Mouse (Mus musculus) CH12.LX (cell line): ENCODE measurements around the gene Zfp628. TPM values are rescaled to one million over a fixed set of nuclear protein-coding genes. Genes with fewer than 3 reads are reported as not detected.

ENCODE experiments used
- DNase-seq: peaks from one replicate; pipeline ENCODE4 v3.0.0-alpha.2; 2013; ENCODE audit errors: extremely low read depth
- H3K27ac ChIP-seq: 2 replicates; pipeline ENCODE4 v1.5.1; 2012; ENCODE audit warnings: low read depth, mild to moderate bottlenecking, control low read depth, moderate library complexity; ENCODE audit not compliant: insufficient read depth
- H3K27me3 ChIP-seq: replicated peaks from 2 replicates; pipeline ENCODE3; 2012; ENCODE audit warnings: inconsistent platforms
- H3K36me3 ChIP-seq, 2 experiments: replicated peaks in 1 of 2; 2 replicates each; pipeline versions ENCODE3 to v1.6.1; 2012; ENCODE audit warnings: inconsistent platforms in 1 of 2, low read length in 1 of 2, mild to moderate bottlenecking in 1 of 2, mixed read lengths in 1 of 2, moderate library complexity in 1 of 2; ENCODE audit not compliant: control insufficient read depth in 1 of 2, insufficient read depth in 1 of 2
- H3K4me1 ChIP-seq, 2 experiments: 2 replicates each; pipeline ENCODE4 v1.6.1; 2012; ENCODE audit warnings: inconsistent platforms in 1 of 2, moderate library complexity in 1 of 2; ENCODE audit not compliant: insufficient read depth in 2 of 2, control insufficient read depth in 1 of 2
- H3K4me2 ChIP-seq: 2 replicates; pipeline ENCODE4 v1.6.1; 2012; ENCODE audit warnings: low read depth, mild to moderate bottlenecking, control low read depth; ENCODE audit not compliant: poor library complexity, insufficient read depth, severe bottlenecking
- H3K4me3 ChIP-seq, 3 experiments: fragments of 150-350 bp in 1 of 3; sonication (generic) in 1 of 3; replicated peaks in 1 of 3; 2 replicates each; pipeline versions ENCODE3 to v1.5.1; 2011 to 2012; ENCODE audit warnings: low read depth in 2 of 3, low read length in 2 of 3, mild to moderate bottlenecking in 2 of 3, moderate library complexity in 2 of 3, control low read depth in 1 of 3, improper control_type of control experiment in 1 of 3, inconsistent platforms in 1 of 3, mixed read lengths in 1 of 3; ENCODE audit not compliant: poor library complexity in 1 of 3
- H3K79me2 ChIP-seq: replicated peaks from 2 replicates; pipeline ENCODE4 v1.6.1; 2012; ENCODE audit warnings: mild to moderate bottlenecking, moderate library complexity; ENCODE audit not compliant: control insufficient read depth, poor library complexity, insufficient read depth, severe bottlenecking; ENCODE audit errors: extremely low read depth
- H3K9ac ChIP-seq: 2 replicates; pipeline ENCODE4 v1.6.1; 2012; ENCODE audit warnings: low read depth, mild to moderate bottlenecking, control low read depth, moderate library complexity; ENCODE audit not compliant: insufficient read depth
- H3K9me3 ChIP-seq: replicated peaks from 2 replicates; pipeline ENCODE3; 2012; ENCODE audit warnings: low read length, inconsistent platforms, mixed read lengths
- CHD1 ChIP-seq: IDR thresholded peaks from 2 replicates; pipeline ENCODE4 v1.6.1; 2012; ENCODE audit warnings: low read depth, low read length, improper control_type of control experiment, inconsistent platforms
- CHD2 ChIP-seq: IDR thresholded peaks from 2 replicates; pipeline ENCODE4 v1.6.1; 2011; ENCODE audit warnings: low read length, improper control_type of control experiment
- CTCF ChIP-seq, 2 experiments: IDR thresholded peaks in 1 of 2; conservative IDR thresholded peaks in 1 of 2; 2 replicates each; pipeline ENCODE4 v1.5.1; 2011 to 2012; ENCODE audit warnings: low read depth in 2 of 2, low read length in 2 of 2, improper control_type of control experiment in 1 of 2, inconsistent platforms in 1 of 2, mild to moderate bottlenecking in 1 of 2, moderate library complexity in 1 of 2
- ELF1 ChIP-seq: IDR thresholded peaks from 2 replicates; pipeline ENCODE4 v1.6.1; 2014; ENCODE audit warnings: low read depth, mild to moderate bottlenecking, inconsistent platforms, low read length, improper control_type of control experiment
- GABPA ChIP-seq: IDR thresholded peaks from 2 replicates; pipeline ENCODE4 v1.6.1; 2012; ENCODE audit warnings: low read depth, low read length, improper control_type of control experiment, inconsistent platforms; ENCODE audit not compliant: insufficient replicate concordance
- HCFC1 ChIP-seq: IDR thresholded peaks from 2 replicates; pipeline ENCODE4 v1.6.1; 2012; ENCODE audit warnings: low read depth, mild to moderate bottlenecking, inconsistent platforms, low read length, improper control_type of control experiment
- JUN ChIP-seq: IDR thresholded peaks from 2 replicates; pipeline ENCODE4 v1.6.1; 2011; ENCODE audit warnings: low read depth, mild to moderate bottlenecking, low read length, improper control_type of control experiment, moderate library complexity; ENCODE audit not compliant: insufficient read depth
- JUND ChIP-seq: conservative IDR thresholded peaks from 2 replicates; pipeline ENCODE4 v1.6.1; 2011; ENCODE audit warnings: low read depth, low read length, improper control_type of control experiment
- MXI1 ChIP-seq: IDR thresholded peaks from 2 replicates; pipeline ENCODE4 v1.6.1; 2011; ENCODE audit warnings: mild to moderate bottlenecking, low read depth, low read length, improper control_type of control experiment
- MYC ChIP-seq: IDR thresholded peaks from 2 replicates; pipeline ENCODE4 v1.6.1; 2011; ENCODE audit warnings: low read depth, mild to moderate bottlenecking, improper control_type of control experiment, low read length
- PAX5 ChIP-seq: IDR thresholded peaks from 2 replicates; pipeline ENCODE4 v1.6.1; 2012; ENCODE audit warnings: low read length, inconsistent platforms, mixed read lengths
- POLR2A ChIP-seq: IDR thresholded peaks from 2 replicates; pipeline ENCODE4 v1.6.1; 2011; ENCODE audit warnings: low read depth, mild to moderate bottlenecking, improper control_type of control experiment, low read length
- POLR2AphosphoS2 ChIP-seq: IDR thresholded peaks from 2 replicates; pipeline ENCODE4 v1.6.1; 2011; ENCODE audit warnings: low read depth, low read length, improper control_type of control experiment
- RAD21 ChIP-seq: IDR thresholded peaks from 2 replicates; pipeline ENCODE4 v1.6.1; 2011; ENCODE audit warnings: low read depth, mild to moderate bottlenecking, low read length, improper control_type of control experiment, moderate library complexity
- SMC3 ChIP-seq: IDR thresholded peaks from 2 replicates; pipeline ENCODE4 v1.6.1; 2011; ENCODE audit warnings: low read depth, low read length, improper control_type of control experiment
- TCF12 ChIP-seq: IDR thresholded peaks from 2 replicates; pipeline ENCODE4 v1.6.1; 2014; ENCODE audit warnings: low read depth, mild to moderate bottlenecking, inconsistent platforms, low read length, improper control_type of control experiment
- ZKSCAN1 ChIP-seq: IDR thresholded peaks from 2 replicates; pipeline ENCODE4 v1.6.1; 2012; ENCODE audit warnings: low read depth, inconsistent platforms, low read length, improper control_type of control experiment, borderline replicate concordance
- ZMIZ1 ChIP-seq: IDR thresholded peaks from 2 replicates; pipeline ENCODE4 v1.6.1; 2012; ENCODE audit warnings: low read depth, mild to moderate bottlenecking, inconsistent platforms, low read length, improper control_type of control experiment
- dilution Hi-C: fragments of 300-500 bp; cut with MboI; formaldehyde crosslinking; loops from 2 replicates; pipeline ENCODE4 v1.14.3; 2020; ENCODE audit warnings: low sequenced_read_pairs; ENCODE audit not compliant: extremely low pct_unique_long_range_greater_than_20kb, extremely low pct_ligation_motif_present
- in situ Hi-C: fragments of 300-500 bp; cut with MboI; formaldehyde crosslinking; loops from 3 replicates; pipeline ENCODE4 v1.14.3; 2019; ENCODE audit warnings: low sequenced_read_pairs, low pct_ligation_motif_present, low pct_unique_long_range_greater_than_20kb, mixed read lengths
- polyA plus RNA-seq: library from polyadenylated mRNA; unstranded; fragments of >175 nt; gene quantifications from 2 replicates; pipeline ENCODE4 v1.2.1, GENCODE M21; 2012; ENCODE audit warnings: low read depth; ENCODE audit not compliant: insufficient read length
- total RNA-seq, 2 experiments: library from RNA; depleted of rRNA; stranded (reverse); fragments of 300-350 nt in 1 of 2; fragments of >200 nt in 1 of 2; gene quantifications; 2 replicates each; pipeline ENCODE4 v1.2.3; 2012 to 2014

Zfp628 gene
- total and polyA plus RNA-seq, 3 experiments, result 0.87 to 9.4 (median 2.2) TPM

- Histone ChIP-seq H3K9ac (no peak overlapping the region), H3K79me2 (no peaks in the 10 kb centered on the region), H3K27me3 (no peaks in the 10 kb centered on the region), H3K4me3 (no peak overlapping the region), H3K36me3 (peaks cover 0 to 11% of the 10 kb centered on the region in 2 experiments), H3K27ac (no peak overlapping the region), H3K4me2 (no peak overlapping the region), H3K9me3 (no peaks in the 10 kb centered on the region), H3K4me1 (peaks cover 8 to 34% of the 10 kb centered on the region in 2 experiments)
- DNase-seq, result peak; percentile 84
- in situ Hi-C loops, result loop anchor here (5.0 to 10.0 kb wide), 2 partner anchors 112 to 375 kb away; partner anchors contain the start of gene Zfp580
- TF ChIP-seq CTCF (conservative IDR thresholded peaks at IDR 0.05 in 1 of 2, IDR thresholded peaks at IDR 0.05 in 1 of 2; ENCODE audit: low read depth in 2 of 2, low read length in 2 of 2), result peak; percentile 70 to 91
- no peak for TF ChIP-seq CHD1
- TF ChIP-seq CHD2, result peak; percentile 86
- TF ChIP-seq SMC3, result peak; percentile 75
- TF ChIP-seq TCF12, result peak; percentile 26; the same call in 1 of the 2 replicates
- peak; percentile 88 for TF ChIP-seq RAD21
- dilution Hi-C loops, result no loop called here
These were observed 25.1 kb downstream of the Zfp628 start for GRCm38 (mm10) chr7:4940068-4940479.

DNA sequence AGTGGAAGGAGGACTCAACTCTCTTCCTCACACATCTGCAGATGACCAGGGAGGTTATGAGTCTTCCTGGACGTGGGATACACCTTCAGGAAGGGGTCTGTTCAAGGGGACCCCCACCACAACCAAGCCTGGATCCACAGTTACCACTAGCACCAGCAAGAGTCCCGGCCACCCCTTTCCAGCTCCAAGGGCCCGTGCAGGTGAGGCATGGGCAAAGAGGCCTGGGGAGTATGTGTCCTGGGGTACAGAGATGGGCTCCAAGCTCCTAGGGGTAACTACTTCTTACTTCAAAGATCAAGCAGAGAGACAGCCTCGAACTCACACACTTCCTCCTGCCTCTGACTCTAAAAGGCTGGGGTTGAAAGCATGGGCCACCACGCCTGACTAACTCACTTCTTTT, 27.7 kb downstream of the Zfp628 start:
- Histone ChIP-seq H3K4me1 (peaks cover 3 to 16% of the 10 kb centered on the region in 2 experiments; a peak in 3 of 4 replicates), H3K4me2 (no peak overlapping the region), H3K9ac (no peak overlapping the region), H3K27ac (no peak overlapping the region), H3K4me3 (no peak overlapping the region), H3K36me3 (peaks cover 0 to 11% of the 10 kb centered on the region in 2 experiments), H3K79me2 (no peaks in the 10 kb centered on the region), H3K27me3 (peaks cover 1% of the 10 kb centered on the region), H3K9me3 (no peaks in the 10 kb centered on the region)
- DNase-seq, result no peak
- dilution Hi-C loops (no loop called here), in situ Hi-C loops (loop anchor here (5.0 to 10.0 kb wide), 2 partner anchors 110 to 378 kb away; partner anchors contain the start of gene Zfp580)
- TF ChIP-seq CHD2 (no peak), POLR2A (no peak), CTCF (conservative IDR thresholded peaks at IDR 0.05 in 1 of 2, IDR thresholded peaks at IDR 0.05 in 1 of 2; ENCODE audit: low read depth in 2 of 2, low read length in 2 of 2) (no peak), HCFC1 (no peak), GABPA (no peak), MYC (no peak), ZMIZ1 (no peak), ZKSCAN1 (no peak), MXI1 (no peak), JUN (no peak), ELF1 (no peak), PAX5 (no peak), SMC3 (no peak), JUND (no peak), POLR2AphosphoS2 (no peak)
